Mouse (Mus musculus): ENCODE results near the gene Nmb. TPM values are rescaled to one million over a fixed set of nuclear protein-coding genes. Genes with fewer than 3 reads are reported as not detected.
"Not testable (repeated sequence)": the region's sequence is repeated elsewhere in the genome, so short reads cannot be mapped to it uniquely, and the experiment has no call there.

Gene Nmb
- polyA plus RNA-seq (2017; shearing (Covaris generic)) = 10 to 100 TPM; 58.7 to 67.5 TPM

DNA sequence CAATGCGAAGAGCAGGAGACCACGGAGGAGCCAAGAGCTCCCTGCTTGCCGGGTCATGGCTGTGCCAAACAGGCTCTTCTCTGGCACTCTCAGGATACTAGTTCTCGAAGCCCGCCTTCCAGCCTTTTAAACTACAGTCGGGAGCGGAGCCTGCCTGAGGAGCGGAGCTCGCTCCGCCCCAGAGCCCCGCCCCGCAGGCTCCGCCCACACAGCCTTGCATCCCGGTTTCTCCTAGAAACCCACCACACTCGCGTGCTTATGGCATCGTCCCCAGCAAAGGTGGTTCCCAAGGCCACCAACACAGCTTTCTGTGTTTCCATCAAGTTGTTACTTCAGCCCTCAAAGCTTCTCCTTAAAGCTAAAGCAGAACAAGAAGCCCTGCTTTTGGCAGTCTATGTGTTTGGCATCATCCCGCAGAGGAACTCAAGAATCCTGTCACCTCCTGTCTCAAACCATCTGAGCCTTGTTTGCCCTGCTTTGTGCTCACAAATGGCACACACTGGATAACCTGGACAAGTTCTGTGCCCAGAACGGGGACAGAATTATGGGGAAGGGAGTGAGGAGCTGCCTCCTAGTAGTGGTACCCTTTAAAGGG is at the start of gene Nmb:
TSS of gene Nmb (minus strand) at position 156 of the 595 bp plus-strand sequence.
- ATAC-seq = no peak

DNA sequence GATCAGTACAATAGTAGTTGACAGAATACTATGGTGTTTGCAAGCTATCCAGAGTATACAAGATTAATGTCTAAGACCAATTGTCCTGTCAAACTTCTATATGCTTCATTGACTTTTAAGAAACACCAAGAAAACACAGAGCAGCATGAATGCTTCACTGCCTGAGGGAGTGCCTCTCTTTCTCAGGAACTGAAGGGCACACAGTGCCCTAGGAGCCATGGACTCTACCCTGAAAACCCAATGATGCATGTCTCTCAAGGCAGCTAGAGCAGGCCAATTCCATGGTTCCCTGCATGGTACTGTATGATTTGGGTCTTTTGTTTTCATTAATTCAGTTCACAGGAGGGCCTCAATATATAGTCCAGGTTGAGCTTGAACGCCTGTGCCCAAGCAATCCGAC is 49.4 kb upstream of the Nmb start:
- no peak for ATAC-seq

GRCm38 (mm10) chr7:80952140-80952539 is 47.3 kb upstream of the Nmb start:
- ATAC-seq = no peak

GRCm38 (mm10) chr7:80951461-80951860 is 46.6 kb upstream of the Nmb start:
- no peak for ATAC-seq

- ATAC-seq = peak; percentile 99
Measured at GRCm38 (mm10) chr7:80947445-80948350, 42.8 kb upstream of the Nmb start, which contains the start of gene Sec11a. Gene Sec11a, minus strand, starts transcription at chr7:80947780.

DNA sequence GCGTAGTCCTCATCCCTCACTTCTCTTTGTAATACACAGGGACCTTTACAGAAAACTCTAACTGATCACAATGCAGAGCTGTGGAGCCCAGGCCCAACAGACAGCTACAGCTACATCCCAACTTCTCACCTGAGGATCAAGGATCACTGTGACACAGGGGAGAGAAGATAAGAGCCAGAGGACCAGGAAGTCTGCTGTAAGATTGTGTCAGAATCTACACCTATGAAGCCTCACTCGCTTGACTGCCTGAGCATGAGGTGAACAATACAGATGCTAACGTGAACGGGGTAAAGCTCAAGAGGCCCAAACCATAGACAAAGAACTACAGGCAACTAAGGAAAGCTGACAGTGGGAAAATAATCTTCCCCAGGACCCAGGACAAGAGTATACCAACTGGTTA is 34.9 kb upstream of the Nmb start:
- no peak for ATAC-seq

DNA sequence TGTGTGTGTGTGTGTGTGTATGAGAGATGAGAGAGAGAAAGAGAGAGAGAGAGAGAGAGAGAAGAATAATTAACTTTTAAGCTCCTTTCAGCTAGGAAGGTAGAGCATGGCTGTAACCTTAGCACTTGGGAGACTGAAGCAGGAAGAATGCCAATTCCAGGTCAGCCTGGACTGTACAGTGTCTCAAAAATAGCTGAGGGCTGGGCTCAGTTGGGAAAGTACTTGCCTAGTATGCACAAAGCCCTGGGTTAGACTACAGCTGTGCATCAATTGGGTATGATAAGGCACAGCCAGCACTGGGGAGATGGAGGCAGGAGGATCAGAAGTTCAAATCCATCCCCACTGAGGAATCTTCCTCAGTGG is 32.4 kb upstream of the Nmb start:
- not testable (repeated sequence) for ATAC-seq

DNA sequence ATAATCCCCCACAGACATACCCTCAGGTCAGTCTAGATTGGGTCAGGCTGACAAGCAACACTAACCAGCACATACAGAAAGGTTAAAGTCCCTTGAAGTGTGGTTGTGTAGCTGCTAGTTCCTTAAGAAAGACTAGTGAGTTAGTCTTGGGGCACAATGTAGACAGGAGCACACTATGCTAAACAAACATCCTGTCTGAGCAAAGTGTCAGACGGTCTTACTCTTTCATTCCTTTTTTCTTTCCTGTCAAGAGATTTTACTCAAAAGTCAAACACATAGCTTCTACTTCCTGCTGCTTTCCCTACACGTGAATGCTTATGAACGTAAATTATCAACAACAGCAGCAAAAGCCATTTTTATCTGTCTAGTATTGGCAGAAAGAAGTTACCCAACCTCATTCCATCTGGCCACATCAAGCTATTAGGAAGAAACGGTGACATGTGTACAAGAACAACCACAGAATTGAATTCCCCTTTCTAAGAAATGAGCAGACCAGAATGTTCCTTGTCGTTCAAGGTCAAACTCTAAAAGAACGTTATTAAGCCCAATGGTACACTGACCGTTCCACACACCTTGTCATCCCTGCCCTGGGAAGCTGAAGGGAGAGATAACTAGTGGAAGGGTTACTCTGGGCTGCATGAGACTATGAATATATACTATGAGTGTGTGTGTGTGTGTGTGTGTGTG is 31.9 kb upstream of the Nmb start:
- ATAC-seq = peak; percentile 83

GRCm38 (mm10) chr7:80935834-80936233 is 31.0 kb upstream of the Nmb start:
- no peak for ATAC-seq

- ATAC-seq = no peak
Measured at GRCm38 (mm10) chr7:80932777-80933176, 27.9 kb upstream of the Nmb start.

DNA sequence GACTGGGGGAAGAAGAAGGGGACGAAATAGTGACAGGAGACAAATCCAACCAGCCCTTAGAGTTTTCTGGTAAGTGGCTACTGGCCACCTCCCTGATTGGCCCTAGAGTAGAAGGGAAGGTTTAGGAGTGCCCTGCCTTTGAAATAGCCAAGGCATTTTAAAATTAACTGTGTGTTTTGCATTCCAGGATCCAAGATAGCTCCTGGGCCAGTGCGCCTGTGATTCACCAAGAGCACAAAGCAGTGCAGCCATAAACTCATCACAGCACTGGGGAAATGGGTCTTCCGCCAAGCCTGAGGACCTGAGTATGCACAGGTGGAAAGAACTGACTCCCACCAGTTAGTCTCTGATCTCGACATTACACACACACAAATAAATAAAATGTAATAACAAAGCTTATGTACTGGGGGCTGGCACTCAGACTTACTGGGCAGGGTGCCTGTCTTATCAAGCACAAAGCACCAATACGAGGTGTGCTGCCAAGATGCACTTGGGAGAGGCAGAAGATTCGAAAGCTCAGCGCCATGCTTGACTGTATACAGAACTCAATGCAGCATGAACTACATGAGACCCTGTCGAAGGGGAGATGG is 26.8 kb upstream of the Nmb start:
- no peak for ATAC-seq

DNA sequence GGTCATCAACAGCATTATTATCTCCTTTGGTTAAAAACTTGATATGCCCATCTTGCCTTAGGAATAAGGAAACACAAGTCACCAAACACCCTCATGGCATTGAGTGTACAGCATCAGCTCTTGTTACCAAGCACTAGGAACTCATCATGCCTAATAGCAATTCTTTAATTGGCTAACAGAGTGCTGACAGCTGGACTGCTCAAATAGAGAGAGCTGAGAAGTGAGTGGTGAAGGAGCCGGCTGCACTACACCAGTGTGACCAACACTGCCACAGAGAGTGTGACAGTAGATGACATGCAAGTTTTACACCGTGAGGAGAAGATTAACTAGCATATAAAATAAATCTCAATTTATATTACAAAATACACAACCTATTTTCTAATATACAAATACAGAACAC is 18.3 kb upstream of the Nmb start:
- no peak for ATAC-seq

DNA sequence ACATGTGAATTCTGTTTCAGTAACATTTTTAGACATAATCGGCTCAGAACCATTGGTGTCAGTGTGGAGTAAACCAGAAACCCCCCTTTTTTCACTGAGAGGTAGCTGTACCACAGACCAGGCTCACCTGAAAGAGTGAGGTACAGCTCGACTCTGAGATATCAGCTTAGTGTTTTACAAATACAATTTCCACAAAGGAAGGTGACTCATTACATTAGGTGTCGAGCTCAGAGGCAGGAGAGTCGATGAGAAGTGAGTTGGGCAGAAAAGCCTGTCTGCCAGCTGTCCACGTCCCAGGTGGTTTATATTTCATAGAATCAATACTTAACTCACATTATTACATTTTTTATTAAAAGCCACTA is 14.8 kb upstream of the Nmb start:
- peak; percentile 31 for ATAC-seq

DNA sequence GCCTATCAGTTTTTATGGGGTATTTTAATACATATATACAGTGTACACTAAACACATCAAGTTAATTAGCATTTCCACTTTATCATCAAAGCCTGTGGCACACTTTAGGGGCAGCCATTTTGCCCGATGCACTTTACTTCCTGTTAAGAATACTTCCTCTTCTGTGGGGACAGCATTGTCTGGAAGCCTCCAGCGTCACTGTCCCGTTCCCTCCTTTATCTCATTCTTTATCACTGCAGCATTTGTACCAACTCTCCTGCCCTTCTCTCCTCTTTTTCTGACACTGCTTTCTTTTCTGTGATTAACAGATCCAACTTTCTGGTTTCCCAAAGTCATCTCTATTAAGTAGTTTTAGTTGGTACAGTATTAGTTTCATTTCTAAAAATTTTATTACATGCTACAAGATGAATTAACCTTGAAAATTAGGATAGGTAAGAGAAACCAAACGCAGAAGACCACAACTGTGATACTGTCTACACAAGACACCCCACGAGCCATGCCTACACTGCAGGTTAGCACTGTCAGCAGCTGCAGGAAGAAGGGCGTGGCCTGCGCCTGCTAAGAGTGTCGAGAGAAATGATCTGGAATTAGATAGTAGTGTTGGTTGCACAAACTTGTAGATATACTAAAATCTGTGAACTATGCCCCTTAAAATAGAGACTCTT is 14.2 kb upstream of the Nmb start:
- ATAC-seq = peak; percentile 72

DNA sequence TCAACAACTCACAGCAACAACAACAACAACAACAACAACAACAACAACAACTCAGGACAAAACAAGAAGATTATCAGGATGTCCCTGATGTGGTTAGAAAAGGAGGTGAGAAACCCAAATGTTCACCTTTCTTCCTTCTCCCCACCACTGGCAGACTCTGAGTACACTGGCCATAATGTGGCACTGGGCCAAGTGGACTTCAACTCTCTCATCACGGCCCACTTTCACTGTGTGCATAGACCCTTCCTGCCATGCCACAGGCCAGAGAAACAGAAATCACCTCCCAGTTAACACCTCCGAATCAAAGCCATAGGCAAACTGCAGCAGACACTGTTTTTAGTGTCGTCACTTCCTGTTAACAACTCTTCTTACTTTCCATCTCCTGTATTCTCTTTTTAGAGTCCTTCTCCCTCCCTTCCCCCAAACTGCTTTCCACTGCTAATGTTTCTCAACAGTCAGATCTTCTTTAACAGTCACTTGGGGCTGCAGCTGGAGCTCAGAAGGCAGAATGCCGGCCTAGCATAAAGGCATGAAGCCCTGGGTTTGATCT is 13.1 kb upstream of the Nmb start:
- ATAC-seq = peak; percentile 43

DNA sequence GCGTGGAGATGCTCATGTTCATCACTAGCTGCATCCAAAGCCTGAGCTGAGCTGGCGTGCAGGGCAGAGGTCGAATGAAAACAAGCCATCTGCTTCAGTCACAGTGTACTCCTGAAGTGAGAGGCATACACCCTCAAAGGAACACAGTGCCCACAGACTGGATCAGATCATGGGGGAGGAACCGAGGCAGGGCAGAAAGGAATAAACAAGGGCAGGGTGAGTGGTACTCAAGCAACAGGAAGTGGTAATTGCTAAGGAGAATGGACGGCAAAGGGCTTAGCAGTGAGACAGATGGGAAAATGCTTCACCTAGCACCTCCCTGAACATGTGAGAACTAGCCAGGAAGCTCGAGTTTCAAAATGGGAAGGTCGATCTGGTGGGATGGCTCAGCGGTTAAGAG is 7.6 kb upstream of the Nmb start:
- peak; percentile 76 for ATAC-seq

DNA sequence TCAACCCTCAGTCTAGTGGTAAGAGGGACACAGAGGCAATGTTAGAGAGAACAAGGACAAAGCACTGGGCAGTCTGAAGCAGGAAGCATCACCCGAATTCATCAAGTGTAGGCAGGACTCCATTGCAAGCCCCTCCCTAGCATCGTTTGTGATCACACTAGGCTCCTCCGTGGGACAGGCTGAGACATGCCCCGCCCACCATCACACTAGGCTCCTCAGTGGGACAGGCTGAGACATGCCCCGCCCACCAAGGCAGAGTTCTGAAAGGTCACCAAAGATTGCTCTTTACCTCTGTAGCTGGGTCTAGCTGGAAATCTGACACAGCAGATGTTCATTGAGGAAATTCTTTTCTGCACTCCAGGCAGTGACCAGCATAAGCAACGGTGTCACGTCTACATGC is 6.2 kb upstream of the Nmb start:
- ATAC-seq = peak; percentile 44

DNA sequence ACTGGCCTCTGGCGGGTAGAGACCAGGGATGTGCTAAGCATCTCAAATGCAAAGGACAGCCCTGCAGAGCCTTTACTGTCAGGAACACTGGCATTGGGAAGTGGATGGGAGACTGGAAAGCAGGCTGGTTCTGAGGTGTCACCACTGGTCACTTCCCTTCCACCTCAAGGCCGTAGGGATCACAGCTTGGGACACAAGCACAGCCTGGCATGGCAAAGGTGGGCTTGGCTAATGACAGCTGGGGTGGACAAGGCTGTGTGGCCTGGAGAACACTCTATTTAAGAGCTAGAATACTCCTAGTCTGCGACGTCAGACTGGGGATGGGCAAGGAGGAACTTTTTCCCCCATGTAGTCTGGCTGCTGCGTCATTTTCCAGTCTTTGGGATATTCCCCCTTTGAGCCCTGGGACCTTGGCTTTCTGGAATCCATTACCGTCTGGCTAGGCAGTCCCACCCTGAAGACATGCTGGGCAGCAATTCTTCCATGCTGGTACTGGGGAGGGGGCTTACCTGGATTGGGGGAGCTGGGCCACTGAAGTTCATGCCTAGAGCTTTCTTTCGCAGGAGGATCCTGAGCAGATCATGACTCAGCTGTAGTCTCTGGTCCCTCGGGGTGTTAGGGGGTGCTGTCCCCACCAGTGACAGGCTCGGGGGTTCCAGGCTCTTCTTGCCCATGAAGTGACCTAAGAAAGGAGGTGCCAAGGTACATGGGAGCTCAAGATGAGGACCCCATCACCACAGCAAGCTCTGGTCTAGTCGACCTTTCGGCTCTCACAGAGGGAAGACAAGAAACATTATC is 1.1 kb downstream of the Nmb start:
- no peak for ATAC-seq

DNA sequence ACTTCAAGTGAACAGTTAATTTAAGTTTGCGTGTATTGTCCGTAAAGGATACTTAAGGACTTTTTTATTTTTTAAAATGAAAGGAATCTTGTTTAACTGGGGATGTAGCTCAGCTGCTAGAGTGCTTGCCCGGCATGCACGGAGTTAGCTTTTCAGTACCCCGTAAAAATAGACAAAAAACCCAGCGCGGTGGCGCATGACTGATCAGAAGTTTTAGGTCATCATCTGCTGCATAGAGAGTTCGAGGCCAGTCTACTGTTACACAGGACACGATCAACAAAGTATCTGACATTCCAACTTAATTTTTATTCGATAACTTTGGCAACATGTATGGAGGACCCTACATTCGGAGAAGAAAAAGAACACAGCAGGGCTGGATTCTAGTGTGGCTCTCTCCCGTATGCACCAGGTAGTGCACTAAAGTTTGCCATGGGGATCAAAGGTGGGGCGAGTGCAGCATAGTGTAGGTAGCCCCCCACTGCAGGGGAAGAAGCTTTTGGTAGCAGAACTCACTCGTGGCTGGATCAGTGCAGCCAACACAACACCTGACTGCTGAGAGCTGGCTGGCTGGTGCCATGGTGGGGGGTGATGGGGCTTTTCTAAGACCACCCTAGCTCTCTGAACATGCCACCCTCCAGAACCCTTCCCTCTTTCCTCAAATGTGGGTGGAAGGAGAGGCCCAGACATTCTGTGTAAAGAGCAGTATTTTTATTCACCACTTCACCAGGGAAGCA is 3.2 kb downstream of the Nmb start:
- no peak for ATAC-seq

- peak; percentile 93 for ATAC-seq
Measured at GRCm38 (mm10) chr7:80900944-80901501, 3.9 kb downstream of the Nmb start, which contains the start of gene Wdr73. Gene Wdr73, minus strand, starts transcription at chr7:80901269.
